Mouse (Mus musculus) megakaryocyte, embryonic 14.5 days (primary cell): ENCODE data around the gene Olfr787.

Source experiments
- FLI1 ChIP-seq: IDR thresholded peaks from 2 replicates; pipeline ENCODE4 v1.6.1; 2012; ENCODE audit warnings: low read length, inconsistent platforms, mixed read lengths
- GATA1 ChIP-seq: IDR thresholded peaks from 3 replicates; pipeline ENCODE4 v1.6.1; 2012; ENCODE audit warnings: mixed read lengths, low read length, inconsistent platforms, borderline replicate concordance

DNA sequence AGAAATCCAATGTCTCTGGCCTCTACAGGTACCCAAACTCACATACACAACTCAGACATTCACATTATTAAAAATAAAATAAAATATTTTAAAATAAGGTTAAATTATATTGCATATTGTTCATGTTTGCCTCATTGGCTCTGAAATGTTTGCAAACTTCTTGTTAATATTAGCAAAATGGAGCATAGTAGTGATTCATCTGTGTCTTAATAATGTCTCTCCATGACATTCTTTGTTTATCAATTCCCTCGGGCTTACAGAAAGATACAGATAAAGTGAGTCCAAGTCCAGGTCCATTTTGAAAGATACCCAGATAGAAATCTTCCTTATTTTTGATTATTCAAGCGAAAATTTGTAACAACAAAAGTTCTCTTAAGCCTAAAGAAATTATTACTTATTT lies 22.8 kb downstream of the Olfr787 start, which contains the start of gene Olfr789:
- TF ChIP-seq FLI1 = no peak
- TF ChIP-seq GATA1 = no peak
